Mouse (Mus musculus) testis, postnatal 10 days (tissue): ENCODE results near the gene Myzap.
"Not testable (repeated sequence)": the region's sequence is repeated elsewhere in the genome, so short reads cannot be mapped to it uniquely, and the experiment has no call there.

Source experiments
- DNase-seq: peaks from one replicate; pipeline ENCODE4 v3.0.0; 2021; ENCODE audit warnings: low spot score

The Myzap gene

GRCm38 (mm10) chr9:71543443-71544222 lies 48.5 kb downstream of the Myzap start:
- DNase-seq: peak; percentile 94

DNA sequence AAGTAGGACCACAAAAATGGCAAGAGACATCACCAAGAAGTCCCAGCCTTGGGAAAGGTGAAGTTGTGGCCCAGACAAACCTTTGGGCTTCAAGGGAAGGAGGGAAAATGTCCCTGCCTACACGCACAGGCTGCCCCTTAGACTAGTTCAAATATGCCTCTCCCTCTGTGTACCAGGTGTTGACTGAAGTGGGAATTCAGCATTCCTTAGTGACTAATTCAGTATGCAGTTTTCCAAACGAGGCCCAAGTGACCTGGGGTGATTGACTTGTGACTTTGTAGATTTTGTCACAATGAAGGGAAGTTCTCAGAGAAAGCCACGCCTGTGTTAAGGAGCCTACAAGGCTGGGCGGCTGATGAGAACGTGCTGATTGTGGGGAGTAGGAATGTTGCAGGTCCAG lies 49.9 kb downstream of the Myzap start:
- no peak for DNase-seq

DNA sequence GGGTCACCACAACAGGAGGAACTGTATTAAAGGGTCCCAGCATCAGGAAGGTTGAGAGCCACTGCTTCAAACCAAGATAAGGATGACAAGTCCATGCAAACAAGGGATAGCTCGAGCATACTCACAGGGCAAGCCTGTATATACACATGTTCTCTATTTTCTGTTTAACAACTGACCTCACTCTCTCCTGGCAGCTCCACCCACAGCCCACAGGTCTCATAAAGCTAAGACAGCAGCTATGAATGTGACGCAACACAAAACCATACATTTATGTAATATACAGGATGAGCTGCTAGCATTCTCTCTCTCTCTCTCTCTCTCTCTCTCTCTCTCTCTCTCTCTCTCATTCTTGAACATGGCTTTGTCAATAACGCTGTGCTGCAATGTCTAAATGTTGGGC lies 51.4 kb downstream of the Myzap start:
- DNase-seq: no peak

GRCm38 (mm10) chr9:71535730-71536129 lies 56.4 kb downstream of the Myzap start:
- DNase-seq: no peak

DNA sequence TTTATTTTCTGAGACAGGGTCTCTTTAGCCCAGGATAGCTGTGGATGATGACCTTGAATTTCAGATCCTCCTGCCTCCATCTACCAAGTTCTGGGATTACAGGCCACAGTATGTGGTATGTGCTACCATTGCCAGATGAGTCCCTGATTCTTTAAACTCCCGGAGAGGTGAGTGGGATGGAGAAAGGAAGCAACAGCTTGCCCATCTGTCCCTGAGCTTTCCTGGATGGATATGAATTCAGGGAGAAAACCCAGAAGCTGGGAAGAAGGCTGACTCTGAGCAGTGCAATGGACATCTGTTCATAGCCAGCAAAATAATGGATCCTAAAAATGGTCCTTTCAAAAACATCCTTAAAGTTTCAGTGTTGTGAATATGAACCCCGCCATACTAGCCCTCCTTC lies 57.1 kb downstream of the Myzap start:
- no peak for DNase-seq

- peak; percentile 62 for DNase-seq
Observed at GRCm38 (mm10) chr9:71529960-71530359, 62.2 kb downstream of the Myzap start.

DNA sequence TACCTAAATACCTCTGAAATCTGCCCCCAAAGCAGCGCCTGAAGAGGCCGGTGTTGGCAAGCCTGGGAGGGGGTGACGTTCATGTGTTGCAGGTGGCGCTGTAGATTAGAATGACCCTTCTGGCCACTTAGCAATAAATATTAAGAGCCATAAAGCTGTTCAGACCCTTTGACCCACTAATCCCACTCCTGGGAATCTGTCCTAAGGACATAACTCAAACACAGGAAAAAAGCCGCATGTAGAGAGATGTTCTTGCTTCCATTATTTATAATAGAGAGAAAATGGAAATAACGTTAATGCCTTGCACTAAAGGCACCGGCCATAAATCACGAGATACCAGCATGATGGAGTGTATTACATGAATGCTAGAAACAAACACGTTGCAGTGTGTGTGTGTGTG lies 64.7 kb downstream of the Myzap start:
- no peak for DNase-seq

DNA sequence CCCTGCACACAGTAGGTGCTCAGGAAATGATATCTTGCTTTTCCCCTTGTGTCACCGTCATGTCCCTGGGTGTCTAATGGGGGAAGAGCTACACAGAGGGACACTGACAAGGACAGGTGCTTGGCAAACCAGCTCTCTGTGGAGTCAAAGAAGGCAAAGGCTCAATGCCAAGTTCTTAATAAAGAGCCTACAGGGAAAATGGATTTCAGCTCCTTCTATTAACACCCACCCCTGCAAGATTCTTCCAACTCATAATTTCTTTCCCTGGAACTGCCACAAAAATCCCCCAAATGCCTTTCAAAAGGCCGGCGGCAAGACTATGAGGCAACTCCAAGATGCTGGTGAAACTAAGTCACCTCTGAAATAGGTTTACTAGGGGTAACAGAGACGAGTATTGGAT lies 68.3 kb downstream of the Myzap start:
- no peak for DNase-seq

- no peak for DNase-seq
Observed at GRCm38 (mm10) chr9:71519836-71520235, 72.3 kb downstream of the Myzap start.

- DNase-seq: no peak
Observed at GRCm38 (mm10) chr9:71517487-71517886, 74.7 kb downstream of the Myzap start.

- no peak for DNase-seq
Observed at GRCm38 (mm10) chr9:71515862-71516261, 76.3 kb downstream of the Myzap start.

GRCm38 (mm10) chr9:71513566-71513965 lies 78.6 kb downstream of the Myzap start:
- no peak for DNase-seq

DNA sequence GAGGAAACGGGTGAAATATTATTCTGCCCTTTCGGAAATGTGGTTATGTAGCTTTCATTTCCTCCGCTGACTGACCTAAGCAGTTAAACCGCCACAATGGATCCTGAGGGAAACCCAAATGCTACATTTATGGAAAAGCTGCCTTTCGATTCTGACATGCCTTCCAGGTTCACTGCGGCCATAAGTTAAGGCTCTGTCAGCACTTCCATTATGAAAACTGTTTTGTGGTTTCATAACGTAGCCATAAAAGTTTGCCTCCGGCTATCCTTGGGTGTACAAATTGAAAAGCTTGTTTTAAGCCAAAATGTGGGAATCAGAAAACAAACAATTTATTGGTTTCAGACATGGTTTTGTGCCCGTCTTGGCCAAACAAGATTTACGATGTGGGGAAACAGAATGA lies 79.3 kb downstream of the Myzap start:
- DNase-seq: no peak

GRCm38 (mm10) chr9:71498391-71499182 lies 93.6 kb downstream of the Myzap start:
- no peak for DNase-seq

GRCm38 (mm10) chr9:71496637-71497036 lies 95.5 kb downstream of the Myzap start:
- no peak for DNase-seq

- DNase-seq: no peak
Observed at GRCm38 (mm10) chr9:71493771-71494170, 98.4 kb downstream of the Myzap start.

GRCm38 (mm10) chr9:71492296-71493025 lies 99.7 kb downstream of the Myzap start:
- no peak for DNase-seq

DNA sequence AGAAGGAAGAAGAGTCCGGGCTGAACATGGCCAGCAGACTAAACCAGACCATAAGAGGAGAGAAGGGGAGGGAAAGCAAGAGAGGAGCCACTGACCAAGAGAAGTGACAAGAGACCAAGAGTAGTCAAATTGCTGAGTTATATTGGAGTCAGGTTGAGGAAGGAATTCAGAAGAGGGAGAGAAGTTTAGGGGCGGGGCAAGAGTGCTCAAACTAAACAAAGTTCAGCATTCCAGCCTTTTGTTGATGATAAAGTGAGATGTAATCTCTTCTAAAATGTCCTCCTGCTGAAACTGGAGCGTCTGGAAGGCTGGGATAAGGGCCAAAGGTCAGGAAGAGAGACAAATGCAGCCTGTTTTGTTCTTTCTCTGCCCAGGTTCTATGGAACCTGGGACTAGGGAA lies 102.1 kb downstream of the Myzap start:
- DNase-seq: no peak

- no peak for DNase-seq
Observed at GRCm38 (mm10) chr9:71486127-71486526, 106.0 kb downstream of the Myzap start.

DNA sequence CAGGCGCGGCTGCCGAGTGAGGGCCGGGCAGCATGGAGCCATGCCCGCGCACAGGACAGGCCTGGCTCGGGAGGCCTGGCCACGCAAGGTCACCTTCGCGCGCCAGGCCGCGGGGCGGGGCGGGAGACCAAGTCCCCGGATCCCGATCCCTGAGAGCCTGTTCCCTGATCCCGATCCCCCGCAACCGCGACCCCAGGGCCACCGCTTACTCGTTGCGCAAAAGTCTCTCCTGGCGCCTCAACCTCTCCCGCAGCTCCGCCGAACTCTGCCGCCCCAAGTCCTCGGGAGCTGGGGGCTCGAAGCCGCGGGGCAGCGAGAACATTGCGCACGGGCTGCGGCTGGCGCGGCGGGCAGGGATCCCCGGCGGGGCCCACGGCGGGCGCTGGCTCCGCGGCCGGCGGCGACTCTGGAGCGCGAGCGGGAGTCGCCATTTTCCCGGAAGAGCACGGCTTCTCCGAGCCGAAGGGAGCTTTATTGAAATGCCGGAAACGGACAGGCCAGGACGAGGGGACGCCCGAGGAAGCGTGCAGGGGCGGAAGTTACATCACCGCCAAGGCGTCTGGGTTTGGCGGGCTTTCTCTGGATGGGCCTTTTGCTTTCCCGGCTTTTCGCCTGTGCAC lies 106.6 kb downstream of the Myzap start, which contains the start of gene Polr2m:
TSS of gene Polr2m (minus strand) at position 461 of the 620 bp plus-strand sequence.
- peak; percentile 97 for DNase-seq

- DNase-seq: no peak
Observed at GRCm38 (mm10) chr9:71484871-71485474, 107.2 kb downstream of the Myzap start.

- DNase-seq: not testable (repeated sequence)
Observed at GRCm38 (mm10) chr9:71483872-71484271, 108.3 kb downstream of the Myzap start.
